Mouse (Mus musculus) monocyte, adult 2 months (primary cell): Measurements from ENCODE around the gene Cep164.
"Not testable (repeated sequence)": the region's sequence is repeated elsewhere in the genome, so short reads cannot be mapped to it uniquely, and the experiment has no call there.

ENCODE experiments used
- DNase-seq, 2 experiments: peaks; one replicate each; pipeline ENCODE4 v3.0.0; 2022; ENCODE audit warnings: low spot score in 2 of 2, low read depth in 1 of 2

The Cep164 gene

GRCm38 (mm10) chr9:45791456-45792142 is 36.9 kb downstream of the Cep164 start:
- no peak for DNase-seq

GRCm38 (mm10) chr9:45788405-45788804 is 40.1 kb downstream of the Cep164 start:
- no peak for DNase-seq

GRCm38 (mm10) chr9:45787547-45787946 is 40.9 kb downstream of the Cep164 start:
- DNase-seq, result no peak

GRCm38 (mm10) chr9:45787071-45787470 is 41.4 kb downstream of the Cep164 start:
- DNase-seq, result no peak

- no peak for DNase-seq
These were observed 45.0 kb downstream of the Cep164 start for GRCm38 (mm10) chr9:45783249-45784069.

- DNase-seq, result no peak
These were observed 49.3 kb downstream of the Cep164 start for GRCm38 (mm10) chr9:45779201-45779600.

- not testable (repeated sequence) for DNase-seq
These were observed 52.3 kb downstream of the Cep164 start for GRCm38 (mm10) chr9:45776176-45776575.

GRCm38 (mm10) chr9:45774088-45774487 is 54.4 kb downstream of the Cep164 start:
- no peak for DNase-seq

GRCm38 (mm10) chr9:45769596-45769995 is 58.9 kb downstream of the Cep164 start:
- no peak for DNase-seq

GRCm38 (mm10) chr9:45768421-45768820 is 60.1 kb downstream of the Cep164 start:
- no peak for DNase-seq

- DNase-seq, result no peak
These were observed 61.3 kb downstream of the Cep164 start for GRCm38 (mm10) chr9:45767155-45767554.

- no peak for DNase-seq
These were observed 62.3 kb downstream of the Cep164 start for GRCm38 (mm10) chr9:45766195-45766594.

GRCm38 (mm10) chr9:45754452-45755091 is 73.9 kb downstream of the Cep164 start:
- DNase-seq, result peak in 1 of 2 experiments; percentile 5

- no peak for DNase-seq
These were observed 78.6 kb downstream of the Cep164 start for GRCm38 (mm10) chr9:45749917-45750316.

- DNase-seq, result no peak
These were observed 83.0 kb downstream of the Cep164 start for GRCm38 (mm10) chr9:45745451-45745850.

- no peak for DNase-seq
These were observed 87.9 kb downstream of the Cep164 start for GRCm38 (mm10) chr9:45740584-45740980.

GRCm38 (mm10) chr9:45739702-45740583 is 88.5 kb downstream of the Cep164 start:
- no peak for DNase-seq

GRCm38 (mm10) chr9:45739001-45739701 is 89.3 kb downstream of the Cep164 start:
- no peak for DNase-seq

GRCm38 (mm10) chr9:45733246-45733645 is 95.2 kb downstream of the Cep164 start:
- DNase-seq, result no peak

GRCm38 (mm10) chr9:45731851-45732250 is 96.6 kb downstream of the Cep164 start:
- DNase-seq, result no peak
